Mouse (Mus musculus): ENCODE data around the gene Slc25a53.
"Not testable (repeated sequence)": the region's sequence is repeated elsewhere in the genome, so short reads cannot be mapped to it uniquely, and the experiment has no call there.

Gene Slc25a53

DNA sequence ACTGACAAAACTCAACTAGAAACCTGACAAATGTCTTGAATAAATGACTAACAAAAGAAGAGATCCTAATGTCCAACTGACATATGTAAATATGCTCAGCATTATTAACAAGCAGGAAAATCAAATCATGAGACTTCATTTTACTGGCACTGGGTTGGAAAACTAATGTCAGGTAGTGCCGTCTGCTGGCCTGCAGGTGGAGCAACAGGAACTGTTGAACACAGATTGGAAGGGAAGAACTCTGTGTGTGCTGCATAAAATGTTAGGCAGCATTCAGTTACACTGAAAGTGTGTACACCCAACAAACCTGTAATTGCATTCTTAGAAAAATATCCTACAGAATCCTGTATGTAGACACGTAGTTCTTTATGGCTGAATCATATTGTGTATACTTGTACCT, 78.4 kb downstream of the Slc25a53 start:
- DNase-seq (ENCODE audit: low spot score in 2 of 2): no peak

GRCm38 (mm10) chrX:136958300-136958699, 79.8 kb downstream of the Slc25a53 start:
- not testable (repeated sequence) for DNase-seq (ENCODE audit: low spot score in 2 of 2)

GRCm38 (mm10) chrX:136957583-136958279, 80.4 kb downstream of the Slc25a53 start:
- DNase-seq (ENCODE audit: low spot score in 2 of 2): peak; percentile 58 to 93

DNA sequence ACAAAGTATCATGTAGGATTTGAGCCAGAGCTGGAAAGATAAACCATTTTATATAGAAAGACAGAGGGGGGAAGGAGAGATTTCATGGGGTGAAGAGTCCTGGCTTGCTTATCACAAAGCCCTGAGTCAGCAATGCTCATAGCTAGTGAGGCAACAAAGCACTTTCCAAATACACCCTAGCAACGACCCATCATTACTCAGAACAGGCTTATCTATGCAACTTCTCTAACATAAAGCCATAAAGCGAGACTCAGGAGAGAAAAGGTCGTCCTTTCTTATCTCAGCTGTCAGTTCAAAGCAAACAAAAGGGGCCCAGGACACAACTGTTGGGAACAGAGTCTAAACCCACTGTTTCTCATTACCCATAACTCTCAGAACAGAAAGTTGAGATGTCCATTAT, 100.1 kb downstream of the Slc25a53 start:
- DNase-seq (ENCODE audit: low spot score in 2 of 2): no peak
